Mouse (Mus musculus): Measurements from ENCODE around the gene Cgref1. TPM values are rescaled to one million over a fixed set of nuclear protein-coding genes. Genes with fewer than 3 reads are reported as not detected.
A peak's percentile ranks its signal among the peaks of the same experiment; 100 is the strongest.

Cgref1 gene
- polyA plus RNA-seq, 1 experiment from 2014 or later = 43.0 TPM

DNA sequence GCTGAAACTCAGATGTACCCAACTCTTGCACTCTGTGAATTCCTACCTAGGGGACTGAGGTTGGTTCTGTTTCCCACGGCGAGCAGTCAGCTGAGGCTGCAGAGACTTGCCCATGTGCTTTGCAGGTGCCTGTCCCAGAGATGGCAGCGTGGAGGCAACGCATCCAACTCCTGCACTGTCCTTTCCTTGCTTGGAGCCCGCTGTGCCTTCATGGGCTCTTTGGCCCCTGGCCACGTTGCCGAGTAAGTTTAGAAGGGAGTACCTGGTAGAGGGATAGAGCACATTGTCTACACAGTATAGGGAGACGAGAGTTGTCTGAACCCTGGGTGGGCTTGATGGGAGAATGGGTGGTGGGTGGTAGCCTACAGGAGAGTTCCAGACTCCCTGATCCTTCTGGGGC, 20.8 kb downstream of the Cgref1 start:
- ATAC-seq (ENCODE audit: low FRiP score, low TSS enrichment) = no peak
- 79% methylated on average over 8 of the region's 8 CpGs for WGBS

DNA sequence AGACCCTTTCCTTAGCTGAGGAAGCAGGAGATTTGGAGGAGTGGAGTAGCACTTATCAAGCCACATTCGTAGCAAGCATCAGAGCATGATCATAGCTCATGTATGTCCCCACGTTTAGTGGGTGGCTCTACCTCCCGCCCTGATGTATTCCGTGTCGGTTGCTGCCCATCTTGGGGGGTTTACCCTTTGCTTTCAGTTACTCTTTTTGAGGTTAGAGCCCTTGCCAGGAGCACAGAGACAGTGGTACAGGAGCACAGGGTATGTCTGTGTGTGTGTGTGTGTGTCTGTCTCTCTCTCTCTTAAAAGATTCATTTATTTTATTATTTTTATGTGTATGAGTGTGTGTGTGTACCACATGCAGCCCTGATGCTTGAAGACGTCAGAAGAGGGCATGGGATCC, 22.3 kb downstream of the Cgref1 start:
- H3K4me1 ChIP-seq (ENCODE audit: control insufficient read depth, insufficient read depth, low read length) = peaks cover 14% of the 10 kb centered on the region
- no peak overlapping the region for H3K4me2 ChIP-seq (ENCODE audit: low read length)
- no peaks in the 10 kb centered on the region for H3K36me3 ChIP-seq (ENCODE audit: control insufficient read depth, insufficient read depth, low read length)
- H3K27ac ChIP-seq (replicated peaks; ENCODE audit: low read depth, low read length) = no peak overlapping the region
- H3K4me3 ChIP-seq (replicated peaks; ENCODE audit: low read depth, low read length) = no peak overlapping the region
- H3K27me3 ChIP-seq (ENCODE audit: control insufficient read depth, insufficient read depth, low read length) = no peaks in the 10 kb centered on the region; the same call in 1 of the 2 replicates
- ATAC-seq (ENCODE audit: low FRiP score, low TSS enrichment) (no peak), DNase-seq (no peak)
- H3K9ac ChIP-seq (replicated peaks; ENCODE audit: low read length) = no peak overlapping the region
- H3K9me3 ChIP-seq (ENCODE audit: control insufficient read depth, low read length) = no peaks in the 10 kb centered on the region
- 88% methylated on average over 6 of the region's 6 CpGs for WGBS

More for the DNA sequence above, 20.8 kb downstream of the Cgref1 start:
- no peak overlapping the region for H3K9ac ChIP-seq (replicated peaks; ENCODE audit: low read length)
- DNase-seq = no peak
- H3K4me3 ChIP-seq (replicated peaks; ENCODE audit: low read depth, low read length) = no peak overlapping the region
- H3K9me3 ChIP-seq (ENCODE audit: control insufficient read depth, low read length) = no peaks in the 10 kb centered on the region
- H3K4me1 ChIP-seq (ENCODE audit: control insufficient read depth, insufficient read depth, low read length) = peaks cover 15% of the 10 kb centered on the region
- no peak overlapping the region for H3K4me2 ChIP-seq (ENCODE audit: low read length)
- no peaks in the 10 kb centered on the region; the same call in 1 of the 2 replicates for H3K27me3 ChIP-seq (ENCODE audit: control insufficient read depth, insufficient read depth, low read length)
- no peak overlapping the region for H3K27ac ChIP-seq (replicated peaks; ENCODE audit: low read depth, low read length)
- H3K36me3 ChIP-seq (ENCODE audit: control insufficient read depth, insufficient read depth, low read length) = no peaks in the 10 kb centered on the region

DNA sequence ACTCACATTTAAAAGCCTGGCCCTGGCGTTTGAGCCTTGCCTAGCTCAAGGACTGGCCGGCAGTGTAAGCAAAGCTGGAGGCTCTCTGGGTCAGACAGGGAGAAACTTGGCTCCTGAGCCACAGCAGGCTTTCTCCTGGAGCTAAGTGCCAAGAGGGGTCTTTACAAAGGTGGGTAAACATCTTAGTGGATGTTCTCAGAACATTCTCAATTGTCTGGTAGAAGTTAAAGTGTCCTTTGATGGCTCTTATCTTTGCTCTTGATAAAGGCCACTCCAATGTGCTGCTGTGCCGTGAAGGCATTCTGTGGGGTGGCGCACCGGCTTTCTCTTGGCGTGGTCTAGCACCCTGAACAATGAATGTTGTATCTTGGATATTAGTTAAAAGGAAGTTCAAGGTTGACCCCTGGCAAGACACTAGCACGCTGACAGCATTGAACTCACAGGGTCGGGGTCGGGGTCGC, 22.8 kb downstream of the Cgref1 start:
- Histone ChIP-seq H3K4me1 (ENCODE audit: control insufficient read depth, insufficient read depth, low read length) (peaks cover 9% of the 10 kb centered on the region), H3K4me3 (replicated peaks; ENCODE audit: low read depth, low read length) (peak overlapping the region; percentile 42), H3K9me3 (ENCODE audit: control insufficient read depth, low read length) (no peaks in the 10 kb centered on the region), H3K27me3 (ENCODE audit: control insufficient read depth, insufficient read depth, low read length) (no peaks in the 10 kb centered on the region; the same call in 1 of the 2 replicates), H3K4me2 (ENCODE audit: low read length) (peak overlapping the region; percentile 81), H3K36me3 (ENCODE audit: control insufficient read depth, insufficient read depth, low read length) (no peaks in the 10 kb centered on the region), H3K27ac (replicated peaks; ENCODE audit: low read depth, low read length) (no peak overlapping the region), H3K9ac (replicated peaks; ENCODE audit: low read length) (peak overlapping the region; percentile 64; the same call in 1 of the 2 replicates)
- 76% methylated on average over 10 of the region's 10 CpGs for WGBS
- DNase-seq (no peak), ATAC-seq (ENCODE audit: low FRiP score, low TSS enrichment) (no peak)

DNA sequence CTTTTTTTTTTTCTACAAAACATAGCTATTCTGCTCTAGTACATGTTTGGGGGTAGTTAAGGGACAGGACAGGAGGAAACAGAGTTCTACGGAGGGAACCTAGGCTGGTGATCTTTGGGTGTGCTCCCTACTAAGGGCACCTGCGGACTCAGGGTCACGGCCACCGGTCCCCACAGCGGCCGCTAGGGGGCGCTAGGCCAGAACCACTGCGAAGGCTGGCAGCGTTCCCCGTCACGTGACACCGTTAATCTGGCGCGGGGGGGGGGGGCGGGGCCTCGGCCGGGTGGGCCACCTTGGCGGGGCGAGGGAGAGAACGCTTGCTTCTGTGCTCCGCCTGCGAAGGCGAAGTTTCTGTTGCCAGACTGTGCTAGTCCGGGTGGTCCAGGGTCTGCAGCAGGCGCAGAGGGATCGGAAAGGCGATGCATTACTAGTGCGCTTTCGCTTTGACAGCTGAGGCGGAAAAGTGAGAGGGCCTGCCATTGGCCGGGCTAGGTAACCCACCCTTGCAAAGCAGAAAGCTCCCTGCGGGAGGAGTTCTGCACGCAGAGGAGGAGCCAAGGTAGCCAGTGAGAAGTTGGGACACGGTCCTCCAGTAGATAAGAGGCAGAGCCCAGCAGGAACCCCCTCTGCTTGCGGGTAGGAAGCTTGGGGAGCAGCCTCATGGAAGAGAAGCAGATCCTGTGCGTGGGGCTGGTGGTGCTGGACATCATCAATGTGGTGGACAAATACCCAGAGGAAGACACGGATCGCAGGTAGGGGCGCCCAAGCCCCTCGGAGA, 23.9 kb downstream of the Cgref1 start, which contains the start of gene Khk:
TSS of gene Khk (plus strand) at position 176 of the 778 bp plus-strand sequence.
- ATAC-seq (ENCODE audit: low FRiP score, low TSS enrichment) (peak; percentile 73), DNase-seq (peak; percentile 95)
- Histone ChIP-seq H3K9ac (replicated peaks; ENCODE audit: low read length) (peak within 1 kb of the TSS; percentile 64), H3K36me3 (ENCODE audit: control insufficient read depth, insufficient read depth, low read length) (no peaks in the 10 kb centered on the region), H3K4me1 (ENCODE audit: control insufficient read depth, insufficient read depth, low read length) (peaks cover 9% of the 10 kb centered on the region), H3K27ac (replicated peaks; ENCODE audit: low read depth, low read length) (peak within 1 kb of the TSS; percentile 45; the same call in 1 of the 2 replicates), H3K27me3 (ENCODE audit: control insufficient read depth, insufficient read depth, low read length) (no peaks in the 10 kb centered on the region; the same call in 1 of the 2 replicates), H3K9me3 (ENCODE audit: control insufficient read depth, low read length) (no peaks in the 10 kb centered on the region), H3K4me2 (ENCODE audit: low read length) (peak within 1 kb of the TSS; percentile 81), H3K4me3 (replicated peaks; ENCODE audit: low read depth, low read length) (peak within 1 kb of the TSS; percentile 42)
- under 1% methylated on average over 39 of the region's 40 CpGs for WGBS

DNA sequence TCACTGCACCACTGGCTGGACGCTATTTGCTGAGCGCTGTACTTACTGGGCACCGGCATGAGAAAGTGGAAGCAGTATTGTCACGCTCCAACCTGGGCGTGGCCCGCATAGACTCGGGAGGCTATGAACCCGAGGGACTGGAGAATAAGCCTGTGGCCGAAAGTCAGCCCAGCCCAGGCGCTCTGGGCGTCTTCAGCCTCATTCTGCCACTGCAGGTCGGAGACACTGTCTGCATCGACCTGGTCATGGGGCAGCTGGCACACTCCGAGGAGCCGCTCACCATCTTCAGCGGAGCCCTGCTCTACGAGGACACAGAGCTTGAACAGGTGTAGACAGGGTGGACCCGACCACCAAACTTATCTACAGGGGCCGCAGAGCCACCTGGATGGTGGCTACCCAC, 24.8 kb downstream of the Cgref1 start:
- ATAC-seq (ENCODE audit: low FRiP score, low TSS enrichment) = no peak
- H3K9ac ChIP-seq (replicated peaks; ENCODE audit: low read length) = no peak overlapping the region

DNA sequence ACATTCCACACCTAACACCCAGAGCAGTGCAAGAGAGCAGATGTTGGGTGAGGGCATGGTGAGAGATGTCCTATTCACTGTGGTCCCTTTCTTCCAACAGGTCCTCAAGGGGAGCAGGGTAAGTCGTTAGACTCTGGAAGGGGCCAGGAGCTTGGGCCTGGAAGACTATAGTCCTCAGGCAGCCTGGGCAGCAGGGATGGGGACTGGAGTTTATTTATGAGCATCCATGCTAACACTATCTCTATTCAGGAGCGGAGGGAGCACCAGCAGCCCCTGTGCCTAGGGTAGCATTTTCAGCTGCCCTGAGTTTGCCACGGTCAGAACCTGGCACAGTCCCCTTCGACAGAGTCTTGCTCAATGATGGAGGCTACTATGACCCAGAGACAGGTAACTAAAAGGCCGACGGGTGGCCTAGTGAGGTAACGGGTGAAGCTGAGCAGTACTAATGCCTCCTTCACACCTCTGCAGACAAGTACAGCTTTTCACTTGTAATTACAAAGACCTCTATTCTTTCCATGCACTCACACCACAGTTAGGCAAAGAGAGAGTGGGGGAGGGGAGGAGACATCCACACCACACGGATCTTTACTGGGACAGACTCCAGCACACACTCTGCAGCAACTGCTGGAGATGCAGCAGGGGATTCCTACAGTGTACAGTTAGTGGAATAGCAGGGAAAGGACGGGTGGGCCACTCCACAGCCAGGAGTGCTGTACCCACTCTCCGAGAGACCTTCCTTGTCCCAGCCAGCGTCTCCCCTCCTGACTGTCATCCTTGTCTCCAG, 25.4 kb downstream of the Cgref1 start:
- Histone ChIP-seq H3K4me3 (replicated peaks; ENCODE audit: low read depth, low read length) (no peak overlapping the region), H3K27ac (replicated peaks; ENCODE audit: low read depth, low read length) (no peak overlapping the region), H3K9me3 (ENCODE audit: control insufficient read depth, low read length) (no peaks in the 10 kb centered on the region), H3K4me1 (ENCODE audit: control insufficient read depth, insufficient read depth, low read length) (peaks cover 13% of the 10 kb centered on the region), H3K4me2 (ENCODE audit: low read length) (no peak overlapping the region), H3K27me3 (ENCODE audit: control insufficient read depth, insufficient read depth, low read length) (no peaks in the 10 kb centered on the region; the same call in 1 of the 2 replicates), H3K9ac (replicated peaks; ENCODE audit: low read length) (no peak overlapping the region), H3K36me3 (ENCODE audit: control insufficient read depth, insufficient read depth, low read length) (no peaks in the 10 kb centered on the region)
- 74% methylated on average over 11 of the region's 11 CpGs for WGBS
- ATAC-seq (ENCODE audit: low FRiP score, low TSS enrichment) = no peak
- DNase-seq = peak; percentile 13

More for the DNA sequence above, 24.8 kb downstream of the Cgref1 start:
- H3K9me3 ChIP-seq (ENCODE audit: control insufficient read depth, low read length) = no peaks in the 10 kb centered on the region
- H3K4me3 ChIP-seq (replicated peaks; ENCODE audit: low read depth, low read length) = no peak overlapping the region
- H3K4me1 ChIP-seq (ENCODE audit: control insufficient read depth, insufficient read depth, low read length) = peaks cover 11% of the 10 kb centered on the region
- 59% methylated on average over 19 of the region's 19 CpGs for WGBS
- no peaks in the 10 kb centered on the region; the same call in 1 of the 2 replicates for H3K27me3 ChIP-seq (ENCODE audit: control insufficient read depth, insufficient read depth, low read length)
- no peak overlapping the region for H3K27ac ChIP-seq (replicated peaks; ENCODE audit: low read depth, low read length)
- no peak for DNase-seq
- H3K36me3 ChIP-seq (ENCODE audit: control insufficient read depth, insufficient read depth, low read length) = no peaks in the 10 kb centered on the region
- H3K4me2 ChIP-seq (ENCODE audit: low read length) = peak overlapping the region; percentile 81; the same call in 1 of the 2 replicates

DNA sequence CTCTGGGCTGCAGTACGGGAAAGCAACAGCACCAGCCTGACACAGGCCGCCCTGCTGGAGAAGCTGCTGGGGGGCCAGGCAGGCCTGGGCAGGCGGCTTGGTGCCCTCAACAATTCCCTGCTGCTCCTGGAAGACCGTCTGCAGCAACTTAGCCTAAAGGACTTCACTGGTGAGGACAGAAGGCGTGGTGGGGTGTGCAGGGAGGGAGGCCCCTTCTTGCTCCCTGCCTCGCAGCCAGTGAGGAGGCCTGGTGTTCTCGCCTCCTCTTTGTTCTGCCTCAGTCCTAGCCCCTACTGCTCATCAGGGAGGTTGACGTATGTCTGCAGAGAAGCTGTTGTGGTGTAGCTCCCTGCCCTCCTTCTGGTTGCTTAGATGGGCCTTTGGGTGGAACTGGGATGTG, 26.7 kb downstream of the Cgref1 start:
- ATAC-seq (ENCODE audit: low FRiP score, low TSS enrichment) (no peak), DNase-seq (no peak)
- H3K4me3 ChIP-seq (replicated peaks; ENCODE audit: low read depth, low read length) = no peak overlapping the region
- H3K4me2 ChIP-seq (ENCODE audit: low read length) = no peak overlapping the region
- peaks cover 13% of the 10 kb centered on the region for H3K4me1 ChIP-seq (ENCODE audit: control insufficient read depth, insufficient read depth, low read length)
- no peak overlapping the region for H3K27ac ChIP-seq (replicated peaks; ENCODE audit: low read depth, low read length)
- H3K9ac ChIP-seq (replicated peaks; ENCODE audit: low read length) = no peak overlapping the region
- no peaks in the 10 kb centered on the region for H3K9me3 ChIP-seq (ENCODE audit: control insufficient read depth, low read length)
- H3K27me3 ChIP-seq (ENCODE audit: control insufficient read depth, insufficient read depth, low read length) = no peaks in the 10 kb centered on the region; the same call in 1 of the 2 replicates
- 76% methylated on average over 8 of the region's 8 CpGs for WGBS
- no peaks in the 10 kb centered on the region for H3K36me3 ChIP-seq (ENCODE audit: control insufficient read depth, insufficient read depth, low read length)

DNA sequence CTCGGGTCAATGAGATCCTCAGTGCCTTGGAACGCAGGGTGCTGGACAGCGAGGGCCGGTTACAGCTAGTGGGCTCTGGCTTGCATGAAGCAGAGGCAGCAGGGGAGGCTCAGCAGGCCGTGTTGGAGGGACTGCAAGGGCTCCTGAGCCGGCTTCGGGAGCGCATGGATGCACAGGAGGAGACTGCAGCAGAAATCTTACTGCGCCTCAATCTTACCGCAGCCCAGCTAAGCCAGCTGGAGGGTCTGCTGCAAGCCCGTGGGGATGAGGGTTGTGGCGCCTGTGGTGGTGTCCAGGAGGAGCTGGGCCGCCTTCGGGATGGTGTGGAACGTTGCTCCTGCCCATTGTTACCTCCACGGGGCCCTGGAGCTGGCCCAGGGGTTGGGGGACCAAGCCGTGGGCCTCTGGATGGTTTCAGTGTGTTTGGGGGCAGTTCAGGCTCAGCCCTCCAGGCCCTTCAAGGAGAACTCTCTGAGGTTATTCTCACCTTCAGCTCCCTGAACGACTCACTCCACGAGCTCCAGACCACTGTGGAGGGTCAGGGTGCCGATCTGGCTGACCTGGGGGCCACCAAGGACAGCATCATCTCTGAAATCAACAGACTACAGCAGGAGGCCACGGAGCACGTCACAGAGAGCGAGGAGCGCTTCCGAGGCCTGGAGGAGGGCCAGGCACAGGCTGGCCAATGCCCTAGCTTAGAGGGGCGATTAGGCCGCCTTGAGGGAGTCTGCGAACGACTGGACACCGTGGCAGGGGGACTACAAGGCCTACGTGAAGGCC, 27.3 kb downstream of the Cgref1 start:
- peak overlapping the region; percentile 3; the same call in 1 of the 2 replicates for H3K9ac ChIP-seq (replicated peaks; ENCODE audit: low read length)
- peaks cover 13% of the 10 kb centered on the region for H3K4me1 ChIP-seq (ENCODE audit: control insufficient read depth, insufficient read depth, low read length)
- no peak overlapping the region for H3K4me3 ChIP-seq (replicated peaks; ENCODE audit: low read depth, low read length)
- no peak overlapping the region for H3K4me2 ChIP-seq (ENCODE audit: low read length)
- 80% methylated on average over 31 of the region's 31 CpGs for WGBS
- ATAC-seq (ENCODE audit: low FRiP score, low TSS enrichment) (no peak), DNase-seq (no peak)
- H3K36me3 ChIP-seq (ENCODE audit: control insufficient read depth, insufficient read depth, low read length) = no peaks in the 10 kb centered on the region
- no peak overlapping the region for H3K27ac ChIP-seq (replicated peaks; ENCODE audit: low read depth, low read length)
- H3K27me3 ChIP-seq (ENCODE audit: control insufficient read depth, insufficient read depth, low read length) = no peaks in the 10 kb centered on the region; the same call in 1 of the 2 replicates
- no peaks in the 10 kb centered on the region for H3K9me3 ChIP-seq (ENCODE audit: control insufficient read depth, low read length)
